Mouse (Mus musculus) adrenal gland, adult 8-10 months (tissue): ENCODE data around the gene Herc6. TPM values are rescaled to one million over a fixed set of nuclear protein-coding genes. Genes with fewer than 3 reads are reported as not detected.
"Not testable (repeated sequence)": the region's sequence is repeated elsewhere in the genome, so short reads cannot be mapped to it uniquely, and the experiment has no call there.

Experiments
- DNase-seq: peaks from one replicate; pipeline ENCODE4 v3.0.0; 2022
- total RNA-seq, 4 experiments: library from RNA; stranded (reverse); gene quantifications; 2 replicates each; pipeline ENCODE4 v1.2.4; 2022

Herc6 gene
- total RNA-seq = 10 to 100 TPM; 14.2 to 25.0 (median 21.4) TPM

DNA sequence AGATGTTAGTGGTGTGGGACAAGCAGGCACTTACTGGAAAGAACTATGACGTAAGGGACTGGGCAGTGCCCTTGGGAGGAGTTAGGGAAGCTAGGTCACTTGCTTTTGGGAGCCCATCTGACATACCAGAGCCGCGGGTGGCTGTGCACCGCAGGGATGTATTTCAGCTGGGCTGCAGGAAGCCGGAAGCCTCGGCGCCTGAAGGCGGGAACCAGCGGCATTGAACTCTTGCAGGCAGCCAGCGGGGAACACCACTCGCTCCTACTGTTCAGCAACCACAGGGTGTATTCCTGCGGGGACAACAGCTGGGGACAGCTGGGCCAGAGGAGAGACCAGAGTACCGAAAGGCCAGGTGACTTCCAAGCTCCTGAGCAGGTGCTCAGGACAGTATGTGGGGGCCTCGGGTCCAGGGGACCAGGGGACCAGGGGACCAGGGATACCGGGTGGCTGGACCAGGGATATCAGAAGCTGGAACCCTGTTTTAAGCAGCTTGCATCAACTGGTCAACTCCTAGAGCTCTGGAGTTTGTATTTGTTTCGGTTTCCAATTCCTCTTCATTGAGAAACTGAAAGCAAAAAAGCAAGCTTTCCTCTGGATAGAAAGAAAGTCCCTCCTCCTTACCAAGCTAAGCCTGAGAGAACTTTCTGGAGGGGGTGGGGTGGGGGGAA lies at the start of gene Herc6:
Herc6 (plus strand) TSS at position 120 of the 668 bp plus-strand sequence.
- peak; percentile 86 for DNase-seq

DNA sequence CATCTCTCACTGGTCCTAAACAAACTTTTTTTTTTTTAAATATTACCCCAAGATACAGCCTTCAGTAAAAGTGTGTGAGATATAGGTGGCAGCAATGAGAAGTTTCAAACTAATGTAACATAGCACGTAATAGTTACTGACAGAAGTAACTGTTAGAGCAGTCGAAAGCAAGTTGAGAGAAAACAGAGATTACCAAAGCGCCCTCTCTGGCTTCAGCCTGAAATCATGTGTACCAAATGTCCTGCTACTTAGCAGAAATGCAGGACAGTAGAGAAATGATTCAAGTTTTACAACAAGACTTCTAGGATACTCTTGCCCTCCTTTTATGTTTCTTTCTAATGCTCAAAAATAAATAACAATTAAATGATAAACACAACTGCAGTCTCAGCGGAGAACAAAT lies 49.8 kb upstream of the Herc6 start:
- DNase-seq = no peak

DNA sequence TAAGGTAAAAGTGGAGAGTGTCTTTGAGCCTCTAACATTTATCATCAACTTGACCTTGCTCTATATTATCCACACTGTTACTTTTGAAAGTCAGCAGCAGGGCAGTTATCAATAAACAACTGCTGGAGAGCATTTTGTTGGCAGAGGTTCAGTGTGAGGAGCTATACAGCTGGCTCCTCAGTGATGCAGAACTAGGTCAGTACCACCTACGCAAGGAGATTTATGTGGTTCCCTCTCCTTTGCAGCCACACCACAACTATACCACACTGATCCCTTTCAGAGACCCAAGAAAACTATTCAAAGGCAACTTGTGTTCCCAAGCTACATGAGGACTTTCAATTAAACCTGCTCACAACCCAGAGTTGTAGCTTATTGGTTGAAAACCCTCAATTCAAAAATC lies 49.4 kb upstream of the Herc6 start:
- no peak for DNase-seq

DNA sequence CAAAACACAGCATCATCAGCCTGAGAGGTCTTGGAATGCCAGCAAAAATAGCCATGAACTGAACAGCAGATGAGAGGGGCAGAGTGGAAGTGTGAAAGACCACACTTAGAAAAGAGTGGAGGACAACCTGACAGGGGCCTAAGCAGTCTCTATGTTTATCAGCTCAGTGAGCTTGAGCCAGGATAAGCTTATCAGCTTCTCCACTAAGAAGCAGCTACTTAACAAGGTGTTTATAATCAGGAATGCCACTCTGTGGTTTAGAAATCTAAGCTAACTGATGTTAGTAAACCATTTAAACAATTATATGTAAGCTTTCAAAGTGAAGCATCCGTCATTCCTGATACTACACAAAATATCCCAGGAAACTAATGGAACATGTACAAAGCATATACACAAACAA lies 48.8 kb upstream of the Herc6 start:
- DNase-seq = no peak

- no peak for DNase-seq
Measured at GRCm38 (mm10) chr6:57533410-57533809, 47.4 kb upstream of the Herc6 start.

GRCm38 (mm10) chr6:57534231-57534610 lies 46.6 kb upstream of the Herc6 start:
- no peak for DNase-seq

DNA sequence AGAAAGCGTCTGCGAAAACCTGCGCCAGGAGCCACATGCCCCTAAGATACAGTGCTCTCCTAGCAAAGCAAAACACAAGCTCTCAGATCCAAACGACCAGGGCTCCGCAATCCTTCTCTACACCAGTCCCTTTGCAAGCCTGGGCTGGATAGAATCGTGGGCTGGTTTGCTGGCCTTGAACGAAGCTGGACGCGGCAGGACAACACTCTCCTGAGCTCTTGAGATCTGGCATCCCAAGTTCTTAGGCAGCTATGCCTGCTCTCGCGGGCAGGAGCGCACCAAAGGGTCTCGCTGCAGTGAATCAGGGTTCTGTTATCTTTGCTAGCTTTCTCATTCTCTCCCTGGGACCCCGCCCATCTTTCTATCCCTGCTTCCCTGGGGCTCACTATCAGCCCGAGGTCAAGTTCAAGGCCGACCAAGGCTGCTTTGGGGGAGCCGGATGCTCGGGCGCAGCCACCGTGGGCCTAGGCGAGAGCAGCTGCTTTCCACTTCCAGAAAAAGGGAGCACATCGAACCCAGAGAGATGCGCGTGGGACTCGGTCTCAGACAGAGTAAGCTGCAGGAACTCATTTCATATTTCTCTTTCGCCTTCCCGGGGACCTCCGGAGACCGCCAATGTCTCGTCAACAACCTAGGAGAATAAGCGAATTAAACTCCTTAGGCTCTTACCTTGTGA lies 46.1 kb upstream of the Herc6 start:
- DNase-seq = peak; percentile 54

- DNase-seq = peak; percentile 100
Measured at GRCm38 (mm10) chr6:57535386-57535936, 45.3 kb upstream of the Herc6 start, which contains the start of gene Ppm1k. Gene Ppm1k (minus strand): TSS chr6:57535468.

GRCm38 (mm10) chr6:57535971-57536669 lies 44.7 kb upstream of the Herc6 start:
- no peak for DNase-seq

DNA sequence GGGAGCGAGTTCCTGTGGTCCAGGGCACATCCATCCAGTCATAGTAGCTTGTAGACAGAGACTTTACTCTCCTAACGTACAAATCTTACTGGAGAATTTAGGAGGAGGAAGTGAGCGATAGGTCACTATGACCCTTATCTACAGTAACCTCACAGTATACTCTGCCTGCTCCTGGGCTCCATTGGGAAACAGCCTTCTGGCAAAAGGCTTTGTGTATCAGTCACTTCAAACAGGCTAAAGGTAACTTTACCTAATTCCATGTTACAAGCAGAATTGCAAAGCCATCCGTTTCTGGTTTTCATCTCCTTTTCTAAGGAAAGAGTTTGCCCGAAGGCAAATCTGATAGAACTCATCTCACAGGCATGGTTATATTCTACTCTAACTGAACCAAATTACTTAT lies 42.9 kb upstream of the Herc6 start:
- no peak for DNase-seq

- DNase-seq = no peak
Measured at GRCm38 (mm10) chr6:57540950-57541498, 39.8 kb upstream of the Herc6 start.

DNA sequence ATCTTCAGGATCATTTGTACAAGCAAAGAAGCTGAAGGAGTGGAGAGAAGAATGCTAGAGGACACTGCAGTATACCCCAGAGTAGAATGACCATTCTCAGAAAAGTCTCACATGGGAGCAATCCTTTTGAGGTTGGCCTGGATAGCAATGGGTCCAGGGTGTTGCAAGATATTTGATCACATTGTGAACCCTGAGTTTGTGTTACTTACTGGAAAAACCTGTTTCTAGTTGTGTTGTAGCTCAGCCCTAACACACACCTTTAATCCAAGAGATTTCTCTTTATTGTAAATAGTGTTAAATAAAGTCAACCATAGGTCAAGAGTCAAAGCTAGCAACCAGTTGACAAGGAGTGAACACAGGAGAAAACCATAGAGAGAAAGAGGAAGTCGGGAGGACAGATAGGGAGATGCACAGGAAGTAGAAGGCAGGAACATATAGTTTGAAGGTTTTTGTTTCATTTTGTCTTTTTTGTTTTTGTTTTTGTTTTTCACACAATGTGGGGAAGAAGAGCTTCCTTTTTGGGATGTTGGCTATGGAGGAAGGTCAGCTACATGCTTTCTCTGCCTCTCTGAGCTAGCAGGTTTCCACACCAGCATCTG lies 39.0 kb upstream of the Herc6 start:
- DNase-seq = no peak

DNA sequence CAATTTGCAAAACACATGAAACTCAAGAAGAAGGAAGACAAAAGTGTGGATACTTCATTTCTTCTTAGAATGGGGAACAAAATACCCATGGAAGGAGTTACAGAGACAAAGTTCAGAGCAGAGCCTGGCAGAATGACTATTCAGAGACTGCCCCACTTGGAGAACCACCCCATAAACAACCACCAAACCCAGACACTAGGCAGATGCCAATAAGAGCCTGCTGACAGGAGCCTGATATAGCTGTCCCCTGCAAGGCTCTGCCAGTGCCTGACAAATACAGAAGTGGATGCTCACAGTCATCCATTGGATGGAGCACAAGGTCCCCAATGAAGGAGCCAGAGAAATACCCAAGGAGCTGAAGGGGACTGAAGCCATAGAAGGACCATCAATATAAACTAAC lies 37.2 kb upstream of the Herc6 start:
- not testable (repeated sequence) for DNase-seq

DNA sequence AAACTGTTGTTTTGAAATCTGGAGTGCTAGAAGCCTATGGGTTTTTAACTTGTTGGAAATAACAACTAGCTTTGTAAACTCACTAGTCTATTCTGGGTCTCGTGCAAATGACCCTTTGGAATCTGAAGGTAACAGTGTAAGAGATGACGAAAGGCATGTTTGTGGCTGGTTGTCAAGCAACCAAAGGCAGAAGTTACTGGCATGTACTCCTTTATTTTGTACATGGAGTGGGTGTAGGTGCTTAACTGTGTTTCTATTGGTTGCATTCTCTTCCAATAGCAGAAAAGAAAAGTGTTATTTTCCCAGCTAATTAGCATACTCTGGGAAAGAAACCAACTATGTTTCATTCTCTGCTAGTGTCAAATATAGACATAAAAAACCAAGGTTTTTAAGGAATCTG lies 35.9 kb upstream of the Herc6 start:
- no peak for DNase-seq

DNA sequence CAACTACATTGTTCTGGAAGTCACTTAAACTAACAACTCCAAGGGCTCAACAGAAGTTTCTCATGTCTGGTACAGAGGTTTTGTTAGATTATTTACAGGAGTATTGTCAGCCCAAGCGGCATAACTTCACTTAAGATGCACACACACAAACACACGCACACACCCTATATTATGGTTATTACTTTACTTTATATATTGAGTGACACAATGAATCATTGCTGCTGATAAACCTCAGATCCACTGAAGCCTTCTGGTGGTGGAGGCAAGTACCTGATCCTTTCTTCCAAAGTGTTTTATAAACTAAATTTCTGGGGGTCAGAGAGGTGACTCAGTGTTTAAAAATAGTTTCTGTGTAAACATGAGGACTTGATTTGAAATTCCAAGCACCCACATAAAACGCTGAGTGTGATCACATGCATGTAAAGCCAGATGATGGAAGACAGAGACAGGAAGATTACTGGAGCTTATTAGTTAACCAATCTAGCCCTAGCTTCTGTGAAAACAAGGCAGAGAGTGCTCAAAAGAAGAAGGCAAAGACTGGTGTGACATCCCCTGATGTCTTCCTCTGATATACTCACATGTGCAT lies 29.5 kb upstream of the Herc6 start:
- DNase-seq = no peak

DNA sequence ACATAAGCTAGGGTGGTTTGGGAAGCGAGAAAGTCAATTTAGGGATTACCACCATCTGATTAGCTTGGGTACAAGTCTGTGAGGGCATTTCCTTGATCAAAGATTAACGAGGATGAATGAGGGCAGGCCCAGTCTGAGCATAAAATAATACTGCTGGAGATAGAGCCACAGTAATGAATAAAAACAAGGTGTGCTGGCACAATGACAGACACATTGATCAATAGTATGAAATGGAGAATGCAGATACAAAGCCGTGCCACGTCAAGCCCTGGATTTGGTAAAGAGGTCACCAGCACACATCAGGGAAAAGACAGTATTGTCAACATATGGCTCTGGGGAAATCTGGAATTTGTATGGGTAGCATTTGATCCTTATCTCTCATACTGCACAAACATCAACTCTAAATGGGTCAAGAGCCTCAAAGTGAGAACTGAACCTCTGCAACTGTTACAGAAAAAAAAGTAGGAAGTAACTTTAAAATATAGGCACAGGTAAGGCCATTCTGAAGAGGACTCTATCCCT lies 22.9 kb upstream of the Herc6 start:
- DNase-seq = no peak

GRCm38 (mm10) chr6:57563454-57563853 lies 17.3 kb upstream of the Herc6 start:
- DNase-seq = no peak

- DNase-seq = no peak
Measured at GRCm38 (mm10) chr6:57565452-57565851, 15.3 kb upstream of the Herc6 start.

GRCm38 (mm10) chr6:57567630-57568029 lies 13.2 kb upstream of the Herc6 start:
- no peak for DNase-seq

DNA sequence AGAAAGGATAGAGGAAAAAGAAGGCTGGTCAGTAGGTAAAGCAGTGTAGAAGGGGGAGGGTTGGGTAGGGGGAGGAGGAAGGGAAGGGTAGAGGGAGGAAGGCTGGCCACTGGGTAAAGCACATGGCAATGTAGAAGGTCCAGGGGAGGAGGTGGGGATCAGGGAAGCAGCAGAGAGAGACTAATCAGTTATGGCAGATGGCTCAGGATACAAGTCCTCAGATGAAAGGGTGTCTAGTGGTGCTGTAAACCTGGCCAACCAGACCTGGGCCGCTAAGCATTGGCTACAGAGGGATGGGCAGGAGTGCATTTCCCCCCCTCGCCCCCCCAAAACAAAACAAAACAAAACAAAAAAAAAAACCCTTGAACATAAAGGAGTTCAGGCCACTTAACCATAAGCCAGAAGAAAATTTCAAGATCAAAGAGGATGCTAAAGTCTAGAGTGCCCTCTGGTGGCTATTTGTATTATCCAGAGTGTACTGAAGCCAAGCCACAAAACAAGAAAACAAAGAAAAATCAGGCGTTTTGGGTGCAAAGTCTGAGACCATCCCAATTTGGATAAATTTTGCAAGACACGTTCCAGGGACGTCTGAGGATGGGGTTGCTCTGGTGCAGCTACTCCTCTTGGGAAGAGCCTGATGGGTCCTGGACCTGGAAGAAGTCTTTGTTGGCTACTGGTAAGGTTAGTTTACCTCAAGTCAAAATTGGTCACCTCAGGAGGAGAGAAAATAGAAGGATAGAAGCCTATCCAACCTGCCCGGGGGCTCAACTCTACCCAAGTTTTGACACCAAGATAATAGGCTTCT lies 10.4 kb upstream of the Herc6 start:
- DNase-seq = no peak

GRCm38 (mm10) chr6:57571587-57571986 lies 9.2 kb upstream of the Herc6 start:
- no peak for DNase-seq
